Mouse (Mus musculus) heart, postnatal 0 days (tissue): Measurements from ENCODE around the gene Twf2. TPM values are rescaled to one million over a fixed set of nuclear protein-coding genes. Genes with fewer than 3 reads are reported as not detected.

Source experiments
- ATAC-seq: fragments of 200-750 bp; cut with Nextera tagmentation; 2 replicates; pipeline ENCODE4 v1.8.0; 2017; ENCODE audit warnings: low read depth, moderate number of reproducible peaks, moderate library complexity; ENCODE audit not compliant: insufficient read depth
- DNase-seq: peaks from one replicate; pipeline ENCODE4 v3.0.0-alpha.2; 2016; ENCODE audit warnings: low spot score
- H3K27ac ChIP-seq: fragments of 300-500 bp; sonication (generic); 2 replicates; pipeline ENCODE4 v1.5.1; 2014; ENCODE audit warnings: low read depth, mild to moderate bottlenecking
- H3K27me3 ChIP-seq: fragments of 300-500 bp; sonication (generic); 2 replicates; pipeline ENCODE4 v1.6.1; 2014; ENCODE audit warnings: low read length, mixed read lengths; ENCODE audit not compliant: control insufficient read depth, insufficient read depth
- H3K36me3 ChIP-seq: fragments of 300-500 bp; sonication (generic); replicated peaks from 2 replicates; pipeline ENCODE4 v1.6.1; 2014; ENCODE audit warnings: low read length, mixed read lengths; ENCODE audit not compliant: control insufficient read depth, insufficient read depth
- H3K4me1 ChIP-seq: fragments of 300-500 bp; sonication (generic); 2 replicates; pipeline ENCODE4 v1.6.1; 2014; ENCODE audit warnings: antibody characterized with exemption; ENCODE audit not compliant: control insufficient read depth, insufficient read depth
- H3K4me2 ChIP-seq: fragments of 300-500 bp; sonication (generic); 2 replicates; pipeline ENCODE4 v1.6.1; 2014; ENCODE audit warnings: low read depth, mild to moderate bottlenecking, low read length, moderate library complexity
- H3K4me3 ChIP-seq: fragments of 300-500 bp; sonication (generic); 2 replicates; pipeline ENCODE4 v1.5.1; 2014; ENCODE audit warnings: low read depth, low read length
- H3K9ac ChIP-seq: fragments of 300-500 bp; sonication (generic); replicated peaks from 2 replicates; pipeline ENCODE4 v1.6.1; 2014; ENCODE audit warnings: low read depth, low read length, mixed read lengths
- H3K9me3 ChIP-seq: fragments of 300-500 bp; sonication (generic); replicated peaks from 2 replicates; pipeline ENCODE4 v1.6.1; 2016; ENCODE audit warnings: low read length; ENCODE audit not compliant: control insufficient read depth
- CTCF ChIP-seq: IDR thresholded peaks from 2 replicates; pipeline ENCODE4 v1.5.1; 2016; ENCODE audit warnings: antibody characterized with exemption, control low read depth, low read depth
- EP300 ChIP-seq: IDR thresholded peaks from 2 replicates; pipeline ENCODE4 v1.6.1; 2016; ENCODE audit warnings: antibody characterized with exemption, low read depth
- WGBS: fragments of 180-500 bp; shearing (Covaris S2); extraction: QIAGEN DNeasy Blood & Tissue Kit; methylation state at CpG from one replicate; pipeline ENCODE4 v1.1.7; 2014; 5-methylcytosine and 5-hydroxymethylcytosine counted together
- polyA plus RNA-seq: library from polyadenylated mRNA; unstranded; fragments of >200 nt; fragmentation: Nextera tagmentation; extraction: Ambion mirVana; gene quantifications from 2 replicates; pipeline ENCODE4 v1.2.1, GENCODE M21; 2015
- total RNA-seq: library from RNA; depleted of rRNA; stranded (reverse); fragments of >200 nt; gene quantifications from 2 replicates; pipeline ENCODE4 v1.2.3, GENCODE M21; 2014; ENCODE audit warnings: low replicate concordance

Twf2 gene
- total and polyA plus RNA-seq, 2 experiments from 2014 or later = 57.3 to 92.1 TPM

DNA sequence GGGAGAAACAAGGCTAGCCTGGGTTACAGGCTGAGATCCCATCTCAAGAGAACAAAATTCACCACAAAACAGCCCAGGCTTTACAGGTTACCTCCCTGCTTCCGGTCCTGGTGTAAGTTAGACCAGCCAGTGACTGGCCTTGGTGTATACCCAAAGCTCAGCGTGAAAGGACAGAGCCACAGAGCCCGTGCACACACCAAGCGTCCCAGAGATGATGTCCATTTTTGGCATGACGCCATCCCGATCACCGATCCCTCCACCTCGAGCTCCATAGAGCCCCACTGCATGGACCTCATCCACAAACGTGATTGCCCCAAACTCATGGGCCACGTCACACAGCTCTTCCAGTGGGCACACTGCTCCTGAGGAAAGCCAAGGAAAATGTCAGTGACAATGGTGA is 35.0 kb downstream of the Twf2 start:
- Histone ChIP-seq H3K9me3 (no peaks in the 10 kb centered on the region), H3K27me3 (no peaks in the 10 kb centered on the region), H3K27ac (no peak overlapping the region), H3K36me3 (peaks cover 100% of the 10 kb centered on the region), H3K4me3 (no peak overlapping the region), H3K4me1 (0 out of 2 replicates have a peak, but pooled peaks cover 3% of the 10 kb centered on the region), H3K9ac (no peak overlapping the region), H3K4me2 (no peak overlapping the region)
- ATAC-seq = no peak
- DNase-seq = no peak
- WGBS = 89% methylated on average over 10 of the region's 10 CpGs
- no peak for TF ChIP-seq CTCF
- no peak for TF ChIP-seq EP300

DNA sequence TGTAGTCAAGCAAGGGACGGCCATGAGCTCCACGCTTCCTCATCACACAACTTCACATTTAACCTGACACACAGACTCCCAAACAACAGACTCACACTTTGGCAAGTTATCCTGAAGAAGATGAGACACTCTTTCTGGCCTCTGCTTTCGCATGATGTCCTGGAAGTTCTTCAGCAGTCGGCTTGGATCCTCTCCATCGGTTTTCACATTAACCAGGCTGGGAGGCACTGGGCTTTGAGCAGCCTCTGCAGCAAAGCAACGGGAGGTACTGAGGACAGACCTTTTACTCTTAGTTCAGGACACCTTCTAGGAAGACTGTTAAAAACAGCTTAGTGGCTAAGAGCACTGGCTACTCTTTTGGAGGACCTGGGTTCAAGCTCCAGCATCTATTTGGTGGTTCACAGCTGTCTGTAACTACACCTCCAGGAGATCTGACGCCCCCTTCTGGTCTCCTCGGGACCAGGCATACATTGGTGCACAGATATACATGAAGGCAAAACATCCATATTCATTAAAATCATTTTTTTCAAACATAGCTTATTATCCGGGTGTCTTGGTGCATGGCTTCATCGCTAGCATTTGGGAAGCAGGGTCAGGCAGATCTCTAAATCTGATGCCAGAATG is 38.7 kb downstream of the Twf2 start:
- Histone ChIP-seq H3K4me3 (no peak overlapping the region), H3K9ac (no peak overlapping the region), H3K9me3 (no peaks in the 10 kb centered on the region), H3K4me1 (peaks cover 7% of the 10 kb centered on the region), H3K27ac (no peak overlapping the region), H3K27me3 (no peaks in the 10 kb centered on the region), H3K36me3 (peaks cover 78% of the 10 kb centered on the region), H3K4me2 (no peak overlapping the region)
- 84% methylated on average over 10 of the region's 10 CpGs for WGBS
- TF ChIP-seq EP300 (no peak), CTCF (no peak)
- DNase-seq = no peak
- no peak for ATAC-seq

DNA sequence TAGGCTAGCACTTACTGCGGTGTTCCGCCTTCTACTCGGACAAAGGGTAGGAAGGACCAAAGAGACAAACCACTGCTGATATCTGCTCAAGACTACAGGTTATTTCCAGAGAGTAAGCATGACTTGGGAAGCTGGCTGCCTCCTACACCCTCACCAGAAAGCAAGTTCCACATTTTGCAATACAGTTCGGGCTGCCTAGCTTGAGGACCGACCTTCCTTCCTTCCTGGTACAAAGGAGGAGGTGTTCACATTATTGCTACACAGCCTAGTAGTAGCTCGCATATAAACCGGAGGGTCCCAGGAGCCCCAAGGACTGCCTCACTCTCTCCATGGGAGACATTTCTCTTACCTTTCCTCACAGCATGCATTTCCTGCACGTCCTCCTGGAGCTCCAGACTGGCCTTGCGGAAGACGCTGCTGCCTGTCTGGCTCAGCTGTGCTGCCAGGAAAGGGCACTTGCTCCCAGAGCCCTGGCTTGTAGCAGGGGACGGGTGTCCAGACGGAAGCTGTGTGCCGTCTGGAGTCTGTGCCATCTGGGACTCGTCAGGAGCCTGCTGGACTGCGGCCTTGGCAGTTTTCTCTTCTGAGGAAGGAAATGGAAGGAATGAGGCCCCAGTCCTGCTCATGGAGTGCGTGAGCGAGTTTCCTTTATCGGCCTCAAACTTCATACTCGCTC is 40.0 kb downstream of the Twf2 start:
- Histone ChIP-seq H3K27ac (peak overlapping the region; percentile 23), H3K4me3 (no peak overlapping the region), H3K9ac (no peak overlapping the region), H3K27me3 (no peaks in the 10 kb centered on the region), H3K4me2 (no peak overlapping the region), H3K4me1 (peaks cover 12% of the 10 kb centered on the region), H3K9me3 (no peaks in the 10 kb centered on the region), H3K36me3 (peaks cover 65% of the 10 kb centered on the region)
- TF ChIP-seq CTCF (no peak), EP300 (no peak)
- ATAC-seq = peak; percentile 14; the same call in 1 of the 2 replicates
- WGBS = 54% methylated on average over 19 of the region's 19 CpGs
- DNase-seq = peak; percentile 57

DNA sequence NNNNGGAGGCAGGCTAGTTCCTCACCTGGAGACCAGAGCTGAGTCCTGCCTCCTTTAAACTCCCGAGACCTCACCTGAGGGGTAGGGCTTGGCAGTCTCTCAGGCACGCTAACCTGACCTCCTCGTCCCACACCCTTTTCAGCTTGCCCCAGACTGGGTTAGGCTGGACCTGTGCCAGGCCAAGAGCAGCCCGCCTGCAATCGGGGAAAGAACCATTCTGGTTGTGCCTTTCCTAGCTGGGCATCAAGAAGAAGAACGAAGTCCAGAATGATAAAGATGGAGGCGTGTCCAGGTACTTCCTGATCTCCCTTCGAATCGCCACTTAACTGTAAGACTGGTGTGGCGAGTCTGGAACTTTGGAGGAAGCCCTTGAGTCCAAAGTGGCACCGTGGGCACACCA is 46.6 kb downstream of the Twf2 start:
- H3K27me3 ChIP-seq = no peaks in the 10 kb centered on the region
- H3K27ac ChIP-seq = peak overlapping the region; percentile 57
- peaks cover 16% of the 10 kb centered on the region for H3K4me1 ChIP-seq
- ATAC-seq (no peak), DNase-seq (no peak)
- no peak overlapping the region for H3K4me2 ChIP-seq
- H3K9me3 ChIP-seq = no peaks in the 10 kb centered on the region
- no peak overlapping the region for H3K4me3 ChIP-seq
- peaks cover 7% of the 10 kb centered on the region; the same call in 1 of the 2 replicates for H3K36me3 ChIP-seq
- H3K9ac ChIP-seq = no peak overlapping the region
- TF ChIP-seq EP300 (no peak), CTCF (no peak)
- 78% methylated on average over 11 of the region's 11 CpGs for WGBS

DNA sequence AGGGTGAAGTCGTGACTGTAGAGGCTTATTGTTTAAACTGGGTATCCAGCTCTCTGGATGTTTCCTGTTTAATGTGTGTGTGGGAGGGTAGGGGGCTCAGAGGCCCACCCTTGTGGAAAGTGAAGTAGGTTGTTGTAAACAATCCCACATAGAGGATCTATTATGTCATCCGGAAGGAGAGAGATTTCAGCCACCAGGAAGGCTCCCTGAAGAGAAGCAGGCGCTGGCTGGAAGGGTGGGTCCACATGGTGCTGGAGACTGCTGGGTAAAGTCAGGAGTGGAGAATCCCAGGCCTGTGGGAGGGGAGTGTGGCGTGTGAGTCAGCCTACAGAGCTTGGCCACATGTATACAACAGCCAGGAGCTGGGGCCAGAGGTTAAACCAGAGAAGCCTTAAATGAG is 47.3 kb downstream of the Twf2 start:
- H3K4me1 ChIP-seq = peaks cover 16% of the 10 kb centered on the region
- peak; percentile 67 for DNase-seq
- peak overlapping the region; percentile 57 for H3K27ac ChIP-seq
- H3K9me3 ChIP-seq = no peaks in the 10 kb centered on the region
- no peak overlapping the region for H3K4me2 ChIP-seq
- no peak overlapping the region for H3K4me3 ChIP-seq
- WGBS = 48% methylated on average over 4 of the region's 4 CpGs
- H3K36me3 ChIP-seq = peaks cover 2% of the 10 kb centered on the region; the same call in 1 of the 2 replicates
- H3K27me3 ChIP-seq = no peaks in the 10 kb centered on the region
- H3K9ac ChIP-seq = no peak overlapping the region
- TF ChIP-seq CTCF (no peak), EP300 (no peak)
- ATAC-seq = peak; percentile 29
